Mouse (Mus musculus) myocyte (in vitro differentiated cells): ENCODE measurements at regions not wholly inside any gene's neighbourhood (a gene's known extent, or its start where the extent isn't known, plus 50 kb on each side); places are given as distances from the start of the nearest gene placed in this dataset.

Experiments used
- H3K27me3 ChIP-seq: one replicate; pipeline ENCODE4 v1.6.1; 2011; ENCODE audit not compliant: control insufficient read depth, insufficient read depth, insufficient read length
- H3K36me3 ChIP-seq: one replicate; pipeline ENCODE4 v1.6.1; 2011; ENCODE audit not compliant: control insufficient read depth, insufficient read depth
- H3K4me2 ChIP-seq: one replicate; pipeline ENCODE4 v1.6.1; 2011; ENCODE audit warnings: low read depth, control low read depth
- H3K4me3 ChIP-seq: one replicate; pipeline ENCODE4 v1.5.1; 2011; ENCODE audit warnings: mild to moderate bottlenecking, control low read depth, moderate library complexity
- H3K79me2 ChIP-seq: one replicate; pipeline ENCODE4 v1.6.1; 2011; ENCODE audit not compliant: control insufficient read depth, insufficient read depth
- H3ac ChIP-seq: one replicate; pipeline ENCODE4 v1.6.1; 2011; ENCODE audit not compliant: control insufficient read depth, insufficient read length
- CEBPB ChIP-seq: IDR thresholded peaks from 2 replicates; pipeline ENCODE4 v1.6.1; 2011; ENCODE audit warnings: mild to moderate bottlenecking, moderate library complexity; ENCODE audit not compliant: poor library complexity, insufficient read depth, severe bottlenecking
- E2F4 ChIP-seq: IDR thresholded peaks from one replicate; pipeline ENCODE4 v1.6.1; 2011; ENCODE audit warnings: mild to moderate bottlenecking, control low read depth, moderate library complexity; ENCODE audit not compliant: insufficient read depth
- MAX ChIP-seq: IDR thresholded peaks from one replicate; pipeline ENCODE4 v1.6.1; 2011; ENCODE audit warnings: low read depth, mild to moderate bottlenecking, control low read depth
- MYOD1 ChIP-seq, 3 experiments: IDR thresholded peaks; one replicate each; pipeline ENCODE4 v1.6.1; 2011; ENCODE audit warnings: control low read depth in 2 of 3, low read depth in 2 of 3, mild to moderate bottlenecking in 2 of 3, moderate library complexity in 1 of 3; ENCODE audit not compliant: insufficient read length in 2 of 3, control insufficient read depth in 1 of 3
- MYOG ChIP-seq, 3 experiments: IDR thresholded peaks; one replicate each; pipeline ENCODE4 v1.6.1; 2011; ENCODE audit warnings: control low read depth in 2 of 3, low read depth in 2 of 3, mild to moderate bottlenecking in 2 of 3; ENCODE audit not compliant: insufficient read length in 2 of 3, control insufficient read depth in 1 of 3, insufficient read depth in 1 of 3
- POLR2A ChIP-seq: IDR thresholded peaks from one replicate; pipeline ENCODE4 v1.6.1; 2011; ENCODE audit warnings: low read depth, mild to moderate bottlenecking, control low read depth, moderate library complexity; ENCODE audit not compliant: insufficient read length
- POLR2AphosphoS2 ChIP-seq: IDR thresholded peaks from one replicate; pipeline ENCODE4 v1.6.1; 2011; ENCODE audit warnings: low read depth, control low read depth; ENCODE audit not compliant: insufficient read length
- REST ChIP-seq: IDR thresholded peaks from one replicate; pipeline ENCODE4 v1.6.1; 2011; ENCODE audit warnings: mild to moderate bottlenecking, control low read depth, moderate library complexity; ENCODE audit not compliant: insufficient read depth, insufficient read length
- SRF ChIP-seq: IDR thresholded peaks from one replicate; pipeline ENCODE4 v1.6.1; 2011; ENCODE audit warnings: low read depth; ENCODE audit not compliant: control insufficient read depth, insufficient read length
- TCF12 ChIP-seq: IDR thresholded peaks from one replicate; pipeline ENCODE4 v1.6.1; 2011; ENCODE audit warnings: mild to moderate bottlenecking, control low read depth; ENCODE audit not compliant: poor library complexity, insufficient read depth, severe bottlenecking
- TCF3 ChIP-seq: IDR thresholded peaks from one replicate; pipeline ENCODE4 v1.6.1; 2011; ENCODE audit warnings: low read depth, control low read depth; ENCODE audit not compliant: insufficient read length
- USF1 ChIP-seq: IDR thresholded peaks from one replicate; pipeline ENCODE4 v1.6.1; 2011; ENCODE audit warnings: low read depth, mild to moderate bottlenecking, control low read depth, moderate library complexity

DNA sequence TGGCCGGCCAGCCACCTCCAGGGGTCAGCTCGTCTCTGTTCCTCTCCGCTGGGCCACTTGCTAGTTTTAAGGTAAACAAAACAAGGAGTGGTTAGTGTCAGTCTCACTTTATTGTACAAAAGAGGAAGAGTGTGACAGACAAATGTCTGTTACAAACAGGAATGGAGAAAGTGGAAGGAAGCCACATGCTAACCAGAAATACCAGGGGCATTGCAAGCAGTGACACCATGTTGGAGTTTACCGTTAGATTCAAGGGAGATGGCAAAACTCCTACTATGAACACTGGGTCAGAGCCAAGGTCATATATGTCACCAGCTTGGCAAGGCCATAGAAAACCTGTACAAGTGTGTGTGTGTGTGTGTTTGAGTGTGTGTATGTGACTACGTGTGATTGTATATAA lies 131.5 kb downstream of the 2410131K14Rik start:
- H3K79me2 ChIP-seq: no peaks in the 10 kb centered on the region
- no peak overlapping the region for H3ac ChIP-seq
- H3K27me3 ChIP-seq: no peaks in the 10 kb centered on the region
- H3K36me3 ChIP-seq: no peaks in the 10 kb centered on the region
- no peak overlapping the region for H3K4me2 ChIP-seq
- no peak overlapping the region for H3K4me3 ChIP-seq
- TF ChIP-seq TCF12 (no peak), SRF (no peak), POLR2AphosphoS2 (no peak), USF1 (no peak), MAX (no peak), MYOG (IDR thresholded peaks at IDR 0.05; ENCODE audit: control insufficient read depth in 1 of 3, insufficient read depth in 1 of 3, insufficient read length in 2 of 3, low read depth in 2 of 3) (no peak), TCF3 (no peak), POLR2A (no peak), CEBPB (no peak), E2F4 (no peak)

DNA sequence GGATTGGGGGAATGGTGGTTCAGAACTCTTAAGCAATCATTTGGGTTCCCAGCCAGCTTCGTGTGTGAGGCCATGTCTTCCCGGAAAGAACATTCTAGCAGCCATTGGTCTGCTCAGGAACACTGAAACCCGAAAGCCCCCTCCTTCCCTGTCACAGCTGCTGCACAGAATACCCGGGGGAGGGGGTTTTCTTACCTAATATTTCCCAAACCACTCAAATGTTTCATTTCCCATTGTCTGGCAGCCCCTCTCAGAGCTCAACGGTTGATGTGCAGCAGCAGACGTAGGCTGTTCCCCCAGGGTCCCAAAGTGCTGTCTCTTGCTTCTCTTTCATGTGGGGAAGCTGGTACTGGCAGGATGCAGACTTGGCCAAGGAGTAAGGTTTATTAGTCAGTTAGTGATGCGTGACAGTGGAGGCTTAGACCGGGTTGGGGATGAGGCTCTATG lies 132.4 kb downstream of the 2410131K14Rik start:
- no peak overlapping the region for H3ac ChIP-seq
- TF ChIP-seq MAX: no peak
- no peak for TF ChIP-seq TCF3
- H3K36me3 ChIP-seq: no peaks in the 10 kb centered on the region
- H3K27me3 ChIP-seq: no peaks in the 10 kb centered on the region
- no peak overlapping the region for H3K4me3 ChIP-seq
- H3K79me2 ChIP-seq: no peaks in the 10 kb centered on the region
- no peak overlapping the region for H3K4me2 ChIP-seq

DNA sequence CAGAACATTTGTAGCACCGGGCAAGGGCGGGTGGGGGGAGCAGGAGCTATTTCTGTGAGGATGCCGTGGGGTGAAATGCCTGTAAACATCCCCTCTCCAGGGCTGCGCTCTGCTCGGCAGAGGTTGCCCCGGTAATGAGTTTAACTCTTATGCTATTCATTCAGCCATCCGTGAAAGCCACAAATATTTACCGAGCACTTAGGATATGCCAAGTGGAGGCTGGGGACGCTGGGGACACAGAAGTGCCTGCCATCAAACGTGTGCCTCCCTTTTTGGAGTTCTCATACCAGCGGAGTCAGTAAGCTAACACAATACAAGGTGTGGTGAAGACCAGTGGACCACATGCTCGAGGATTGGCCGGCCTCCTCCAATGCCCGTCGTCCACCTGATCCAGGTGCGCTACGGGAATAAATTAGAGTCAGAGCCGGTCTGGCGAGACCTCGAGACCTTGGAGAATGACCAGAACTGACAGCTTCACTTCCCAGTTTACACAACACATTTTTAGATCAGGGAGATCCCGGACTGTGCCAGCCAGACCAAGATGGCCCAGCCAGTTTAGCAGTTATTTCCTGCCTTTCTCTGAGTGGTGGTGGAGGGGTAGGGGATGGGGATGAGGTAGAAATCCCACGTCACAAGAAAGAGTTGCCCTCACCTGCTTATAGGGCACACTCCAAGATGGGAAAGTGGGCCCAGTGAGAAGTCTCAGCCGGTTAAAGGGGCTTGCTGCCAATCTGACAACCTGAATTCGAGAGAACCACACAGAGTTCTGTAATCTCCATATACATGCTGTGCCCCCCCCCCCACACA lies 134.4 kb downstream of the 2410131K14Rik start:
- Histone ChIP-seq H3K79me2 (no peaks in the 10 kb centered on the region), H3K4me3 (peak overlapping the region; percentile 38), H3K4me2 (no peak overlapping the region), H3K36me3 (no peaks in the 10 kb centered on the region), H3K27me3 (no peaks in the 10 kb centered on the region), H3ac (no peak overlapping the region)
- TF ChIP-seq MYOD1 (IDR thresholded peaks at IDR 0.05; ENCODE audit: control insufficient read depth in 1 of 3, insufficient read length in 2 of 3, low read depth in 2 of 3) (no peak), POLR2A (no peak), MYOG (IDR thresholded peaks at IDR 0.05; ENCODE audit: control insufficient read depth in 1 of 3, insufficient read depth in 1 of 3, insufficient read length in 2 of 3, low read depth in 2 of 3) (no peak), E2F4 (no peak), TCF12 (no peak)

DNA sequence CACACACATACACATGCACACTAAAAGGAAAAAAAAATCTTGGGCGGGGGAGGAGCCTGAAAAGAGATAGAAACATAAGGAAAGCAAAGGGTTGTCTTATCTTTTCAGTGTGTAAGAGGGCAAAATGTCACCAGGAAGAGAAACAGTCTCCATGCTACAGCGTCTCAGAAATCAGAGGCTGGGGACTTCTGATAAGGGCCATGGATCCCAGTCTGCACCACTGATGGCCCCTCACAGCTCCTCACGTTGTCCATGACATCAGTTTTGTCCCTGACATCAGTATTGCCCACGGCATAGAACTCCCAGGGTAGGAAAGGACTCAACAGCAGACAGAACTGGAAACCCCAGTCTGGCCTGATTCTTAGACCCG lies 135.0 kb downstream of the 2410131K14Rik start:
- no peak overlapping the region for H3ac ChIP-seq
- H3K4me2 ChIP-seq: peak overlapping the region; percentile 82
- TF ChIP-seq SRF (no peak), E2F4 (no peak), TCF12 (no peak)
- H3K36me3 ChIP-seq: no peaks in the 10 kb centered on the region
- H3K4me3 ChIP-seq: peak overlapping the region; percentile 38
- no peaks in the 10 kb centered on the region for H3K27me3 ChIP-seq
- no peaks in the 10 kb centered on the region for H3K79me2 ChIP-seq

DNA sequence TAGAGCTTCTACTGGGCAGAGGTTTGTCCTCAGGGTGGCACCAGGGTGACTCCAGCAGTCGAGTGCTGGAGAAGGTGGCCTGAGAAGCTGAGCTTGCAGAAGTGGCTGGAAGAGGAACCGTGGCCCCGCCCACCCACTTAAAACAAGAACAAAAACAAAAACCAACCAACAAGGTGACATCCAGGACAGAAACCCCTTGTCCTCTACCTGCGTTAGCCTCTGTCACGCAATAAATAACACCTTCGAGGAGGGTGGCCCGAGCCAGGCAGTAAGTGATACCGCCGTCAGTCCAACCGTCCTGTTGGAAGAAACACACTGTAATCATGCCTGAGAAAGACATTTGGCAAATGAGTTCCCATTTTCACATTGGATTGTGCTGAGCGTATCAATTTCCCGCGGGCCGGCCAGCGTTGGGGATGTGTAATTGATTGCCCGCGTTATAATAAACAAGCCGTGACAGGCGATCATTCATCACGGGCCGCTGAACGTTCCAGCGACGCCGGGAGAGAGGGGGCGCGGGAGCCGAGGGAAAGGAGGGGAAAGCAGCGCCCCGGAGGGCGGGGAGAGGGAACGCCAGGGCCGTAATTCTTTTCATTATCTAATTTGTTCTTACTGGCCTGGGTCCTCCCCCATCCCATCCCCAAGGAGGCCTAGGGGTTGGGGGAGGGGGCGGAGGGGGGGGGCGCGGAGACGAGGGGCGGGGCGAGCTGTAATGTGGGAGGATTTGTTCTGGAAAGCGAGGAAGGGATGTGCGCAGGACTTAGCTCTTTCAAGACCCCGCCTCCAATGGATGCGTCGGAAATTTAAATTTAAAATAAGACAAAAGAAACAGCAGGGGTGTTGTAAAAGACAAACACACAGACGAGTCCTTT lies 135.6 kb downstream of the 2410131K14Rik start:
- TF ChIP-seq USF1: no peak
- TF ChIP-seq CEBPB: no peak
- TF ChIP-seq E2F4: no peak
- no peak for TF ChIP-seq TCF3
- no peak for TF ChIP-seq POLR2AphosphoS2
- no peak for TF ChIP-seq MYOD1 (IDR thresholded peaks at IDR 0.05; ENCODE audit: control insufficient read depth in 1 of 3, insufficient read length in 2 of 3, low read depth in 2 of 3)
- TF ChIP-seq TCF12: no peak
- no peak for TF ChIP-seq SRF
- TF ChIP-seq POLR2A: no peak
- no peak for TF ChIP-seq REST
- no peak for TF ChIP-seq MYOG (IDR thresholded peaks at IDR 0.05; ENCODE audit: control insufficient read depth in 1 of 3, insufficient read depth in 1 of 3, insufficient read length in 2 of 3, low read depth in 2 of 3)
- TF ChIP-seq MAX: no peak
- Histone ChIP-seq H3ac (peak overlapping the region; percentile 38), H3K4me2 (peak overlapping the region; percentile 82), H3K79me2 (no peaks in the 10 kb centered on the region), H3K4me3 (peak overlapping the region; percentile 38), H3K27me3 (no peaks in the 10 kb centered on the region), H3K36me3 (no peaks in the 10 kb centered on the region)
